Mouse (Mus musculus) retina, adult 2 months (tissue): ENCODE data around the gene Fgfr2.

Experiments used
- DNase-seq: peaks from one replicate; pipeline ENCODE4 v3.0.0-alpha.2; 2012; ENCODE audit warnings: low read depth, low spot score

The Fgfr2 gene

DNA sequence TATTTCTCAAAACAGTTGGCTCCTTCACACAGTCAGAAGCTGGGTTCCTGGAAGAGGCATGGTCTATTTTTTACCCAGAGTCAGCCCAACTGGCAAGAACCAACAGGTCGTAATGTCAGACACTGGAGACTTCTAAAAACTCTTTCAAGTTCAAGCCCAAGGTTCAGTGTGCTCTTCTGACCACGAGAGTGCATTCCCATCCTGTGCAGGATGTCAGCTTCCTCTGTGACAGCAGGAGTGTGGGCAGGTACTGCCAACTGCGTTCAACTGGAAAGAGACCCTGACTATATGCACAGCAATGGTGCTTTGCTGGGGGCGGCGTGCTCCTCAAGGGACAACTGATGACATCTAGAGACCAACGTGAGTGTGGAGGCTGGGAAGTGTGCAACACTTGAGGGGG is 1034.5 kb downstream of the Fgfr2 start:
- DNase-seq: no peak

DNA sequence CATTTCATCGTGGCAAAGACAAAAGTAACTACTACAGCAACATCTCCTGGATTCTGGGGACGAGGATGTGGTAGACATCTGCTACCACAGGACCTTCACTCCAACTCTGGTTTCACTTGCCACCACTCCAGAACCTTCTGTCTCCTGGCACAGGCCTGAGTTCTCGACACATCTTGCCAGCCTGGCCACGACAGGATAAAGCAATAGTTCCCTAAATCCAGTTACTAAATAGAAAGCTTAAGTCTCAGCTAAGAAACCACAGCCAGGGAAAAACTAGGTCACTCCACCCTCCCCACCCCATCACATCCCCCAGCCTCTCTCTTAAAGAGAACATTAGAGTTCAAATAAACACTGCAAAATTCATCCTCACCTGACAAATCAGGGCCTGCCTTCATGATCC is 1035.0 kb downstream of the Fgfr2 start:
- no peak for DNase-seq

DNA sequence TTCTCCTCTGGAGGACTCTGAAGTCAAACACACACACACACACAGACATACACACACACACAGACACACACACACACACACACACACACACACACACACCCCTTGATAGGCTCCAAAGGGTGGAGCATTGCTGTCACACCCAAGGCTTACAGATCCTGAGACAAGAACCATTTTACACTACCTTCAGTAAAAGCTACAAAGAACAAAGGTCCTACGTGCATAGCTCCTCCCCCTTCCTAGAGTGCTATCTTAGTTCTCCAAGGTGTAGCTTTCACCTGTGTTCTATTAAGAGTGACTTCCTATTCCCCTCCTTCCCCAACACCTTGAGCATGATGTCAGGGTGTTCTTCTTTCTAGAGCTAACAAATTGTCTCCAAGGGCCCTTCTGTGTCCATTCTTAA is 1047.3 kb downstream of the Fgfr2 start:
- DNase-seq: no peak

DNA sequence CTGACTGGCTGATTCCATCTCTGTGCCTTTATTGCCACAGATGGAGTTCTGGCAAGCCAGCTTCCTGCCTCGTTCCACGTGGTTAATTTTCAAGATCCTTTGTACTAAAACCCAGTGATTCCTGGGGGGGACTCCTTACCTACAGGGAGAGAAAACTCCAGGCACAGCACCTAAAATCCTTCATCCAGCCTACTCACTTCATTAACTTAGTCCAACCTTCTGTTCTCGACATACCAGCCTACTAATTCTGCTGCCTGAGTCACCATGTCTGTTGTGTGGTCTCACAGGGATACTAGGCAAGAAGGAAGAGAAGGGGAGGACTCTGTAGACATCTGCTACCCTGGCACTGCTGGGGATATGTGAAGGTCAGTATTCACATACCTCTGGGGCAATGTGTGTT is 1048.6 kb downstream of the Fgfr2 start:
- DNase-seq: no peak

DNA sequence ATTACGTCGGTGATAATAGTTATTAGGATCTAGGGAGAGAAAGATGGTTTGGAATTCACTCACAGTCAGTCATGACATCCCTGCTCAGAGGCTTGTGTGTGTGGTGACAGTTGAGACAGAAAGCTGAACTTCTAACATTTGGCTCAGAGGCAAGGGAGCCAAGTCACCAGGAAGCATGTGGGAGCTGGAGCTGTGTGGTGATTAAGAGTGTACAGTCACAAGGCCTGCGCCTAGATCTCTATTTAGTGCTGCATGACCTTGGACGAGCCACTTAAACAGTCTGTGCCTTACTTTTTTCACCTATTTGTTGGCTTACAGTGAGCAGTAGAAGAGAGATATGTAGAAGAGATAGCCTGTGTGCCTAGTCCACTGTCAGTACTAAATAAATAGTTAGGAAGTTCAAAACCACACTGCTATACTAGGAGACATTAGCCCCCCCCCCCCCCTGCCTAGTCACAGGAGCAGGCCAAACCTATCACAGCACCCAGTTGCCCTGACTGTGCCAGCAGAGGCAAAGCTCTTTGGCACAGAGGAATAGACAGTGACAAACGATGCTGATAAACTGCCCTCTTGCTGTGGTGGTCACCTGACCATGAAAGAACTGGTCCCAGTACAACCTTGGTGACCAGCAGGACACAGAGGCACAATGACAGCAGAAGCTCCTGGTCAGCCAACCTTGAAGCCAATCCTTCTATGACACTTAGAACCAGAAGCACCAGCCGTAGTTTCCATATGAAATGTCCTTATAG is 1052.1 kb downstream of the Fgfr2 start:
- DNase-seq: no peak

DNA sequence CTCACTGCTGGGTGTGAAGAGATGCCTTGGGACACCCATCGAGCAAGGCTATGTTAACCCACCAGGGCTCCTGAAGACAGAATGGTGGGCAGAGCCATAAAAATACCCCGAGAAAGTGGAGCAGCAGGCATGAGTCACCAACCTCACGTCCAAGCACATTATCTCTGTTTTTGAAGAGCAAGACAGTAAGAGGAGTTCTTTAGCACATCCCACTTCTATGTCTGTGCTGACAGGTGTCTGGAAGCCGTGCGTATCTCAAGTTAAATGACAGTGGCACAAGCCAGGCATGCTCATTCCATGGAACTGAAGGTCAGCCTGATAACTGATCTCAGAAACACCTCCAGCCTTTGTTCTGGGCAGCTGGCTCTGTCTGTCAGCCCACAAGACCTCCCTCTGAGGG is 1055.2 kb downstream of the Fgfr2 start:
- no peak for DNase-seq

DNA sequence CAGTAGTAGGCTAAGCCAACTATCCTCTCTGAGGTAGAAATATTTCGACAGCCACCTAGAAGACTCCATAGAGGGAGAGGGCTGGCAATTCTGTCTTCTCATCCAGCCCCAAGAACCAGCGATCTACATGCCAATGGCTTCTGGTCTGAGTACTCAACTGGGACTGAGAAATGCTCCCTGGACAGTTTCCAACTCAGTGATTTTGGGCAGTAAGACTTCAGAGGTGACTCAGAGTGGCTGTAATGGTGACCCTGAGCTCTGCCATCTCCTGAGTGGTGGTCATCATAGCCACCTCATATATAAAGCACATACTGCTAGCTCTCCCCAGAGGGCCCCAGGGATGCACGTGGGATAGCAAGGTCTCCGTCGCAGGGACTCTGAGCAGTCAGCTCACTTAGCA is 1055.6 kb downstream of the Fgfr2 start:
- DNase-seq: no peak

DNA sequence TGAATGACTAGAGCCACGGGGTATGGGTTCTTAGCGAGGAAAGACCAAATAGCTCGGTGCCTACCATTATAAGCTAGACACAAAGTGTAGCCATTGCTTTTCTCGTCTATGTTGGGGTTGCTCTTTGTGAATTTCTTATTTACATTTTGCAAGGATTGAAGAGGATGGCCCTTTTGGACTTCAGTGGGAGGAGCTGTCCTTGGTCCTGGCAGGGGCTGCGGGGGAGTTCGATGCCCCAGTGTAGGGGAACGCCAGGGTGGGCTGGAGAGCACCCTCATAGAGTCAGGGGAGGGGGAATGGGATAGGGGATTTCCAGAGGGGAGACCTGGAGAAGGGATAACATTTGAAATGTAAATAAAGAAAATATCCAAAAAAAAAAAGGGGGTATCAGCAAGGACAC is 1063.0 kb downstream of the Fgfr2 start:
- no peak for DNase-seq

DNA sequence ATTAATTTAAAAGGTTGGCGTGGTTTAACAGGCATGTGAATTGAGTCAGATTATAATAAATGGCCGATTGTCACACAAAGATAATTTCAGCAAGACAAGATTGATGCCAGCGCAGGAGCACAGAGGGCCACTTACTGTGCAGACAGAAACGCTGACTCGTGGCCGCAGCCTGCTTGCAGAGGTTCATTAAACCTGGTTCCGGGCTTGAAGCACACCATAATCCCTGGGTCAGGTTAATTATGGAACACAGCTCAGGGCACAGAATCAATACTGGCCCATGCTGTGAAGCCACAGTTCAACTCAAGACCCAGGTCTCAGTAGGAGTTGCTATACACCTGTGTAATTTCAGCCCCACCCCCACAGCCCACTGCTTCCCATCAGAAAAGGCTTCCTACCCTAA is 1066.6 kb downstream of the Fgfr2 start:
- no peak for DNase-seq

DNA sequence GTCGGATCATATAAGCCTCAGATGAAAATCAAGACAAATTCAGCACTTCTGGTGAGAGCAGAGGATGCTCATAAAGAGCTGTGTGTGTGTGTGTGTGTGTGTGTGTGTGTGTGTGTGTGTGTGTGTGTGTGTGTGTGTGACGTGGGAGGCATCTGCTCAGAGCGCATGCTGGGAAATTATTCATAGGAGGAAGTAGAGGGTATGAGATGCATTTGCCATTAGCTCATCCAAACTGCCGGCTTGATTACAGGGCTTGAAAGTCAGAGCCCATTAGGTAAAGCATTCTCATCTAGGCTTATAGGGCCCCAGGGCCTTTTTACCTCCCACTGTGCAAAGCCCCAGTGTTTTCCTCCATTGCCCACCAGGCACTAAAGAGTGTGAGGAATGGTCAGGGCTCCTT is 1076.5 kb downstream of the Fgfr2 start:
- DNase-seq: no peak

DNA sequence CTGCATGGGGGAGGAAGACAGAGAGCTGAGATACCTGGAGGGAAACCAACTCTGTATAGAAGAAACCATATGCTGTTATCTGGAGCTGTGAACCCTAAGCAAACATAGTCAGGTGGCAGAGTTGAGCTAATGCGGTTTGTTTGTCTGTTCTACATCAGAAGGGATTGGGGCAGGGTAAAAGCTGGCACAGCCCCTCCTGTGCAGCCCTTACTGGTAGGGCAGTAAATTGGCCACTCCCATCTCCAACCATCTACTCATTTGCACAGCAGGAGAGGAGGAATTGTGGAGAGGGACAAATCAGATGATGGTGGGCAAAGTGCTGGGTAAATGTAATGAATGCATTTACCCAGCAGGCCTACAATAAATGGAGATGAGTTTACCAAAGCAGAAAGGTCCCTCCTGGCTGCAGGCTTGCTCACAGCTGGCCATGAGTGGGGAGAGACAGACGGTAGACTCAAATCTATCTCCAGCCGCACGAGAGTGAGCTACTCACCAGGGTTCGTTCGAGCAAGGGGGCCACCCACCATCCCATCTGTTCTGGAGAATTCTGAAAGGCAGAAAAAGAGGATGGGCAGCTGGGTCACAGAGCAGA is 1091.1 kb downstream of the Fgfr2 start:
- no peak for DNase-seq

DNA sequence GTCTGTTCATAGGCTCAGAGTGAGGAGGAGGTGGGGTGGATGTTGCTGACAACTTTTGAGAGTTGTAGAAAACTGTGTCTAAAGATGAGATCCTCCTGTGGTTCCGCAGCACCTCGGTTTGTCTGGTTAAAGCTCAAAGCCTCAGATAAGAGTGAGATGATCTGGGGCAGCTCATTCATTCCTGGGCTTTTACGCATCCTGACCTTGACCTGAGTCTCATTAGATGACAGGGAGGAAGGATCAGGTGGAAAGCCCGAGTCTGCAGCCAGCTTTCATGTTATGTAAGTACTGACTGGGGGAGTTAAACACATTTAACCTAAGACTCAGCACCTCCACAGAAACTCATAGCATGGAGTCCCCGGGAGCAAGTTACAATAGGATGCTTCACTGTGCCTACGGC is 1096.5 kb downstream of the Fgfr2 start:
- no peak for DNase-seq

DNA sequence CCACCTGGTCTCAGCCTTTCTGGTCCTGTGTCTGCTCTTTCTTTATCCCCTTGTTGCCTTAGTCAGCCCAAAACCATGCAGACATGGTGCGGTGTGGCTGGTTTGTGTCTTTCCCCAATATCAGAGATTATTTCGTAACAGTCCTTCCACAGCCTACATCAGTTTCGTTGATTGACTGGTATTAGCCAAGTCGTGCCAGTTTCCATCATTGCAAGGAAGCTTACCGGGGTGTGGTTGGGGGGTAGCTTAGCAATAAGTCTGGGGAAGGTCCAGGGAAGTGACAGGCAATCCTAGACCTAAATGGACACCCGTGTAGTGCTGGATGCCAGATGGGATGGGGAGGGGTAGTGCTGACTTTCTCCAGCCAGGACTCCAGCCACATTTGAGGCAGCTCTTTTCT is 1097.6 kb downstream of the Fgfr2 start:
- no peak for DNase-seq

DNA sequence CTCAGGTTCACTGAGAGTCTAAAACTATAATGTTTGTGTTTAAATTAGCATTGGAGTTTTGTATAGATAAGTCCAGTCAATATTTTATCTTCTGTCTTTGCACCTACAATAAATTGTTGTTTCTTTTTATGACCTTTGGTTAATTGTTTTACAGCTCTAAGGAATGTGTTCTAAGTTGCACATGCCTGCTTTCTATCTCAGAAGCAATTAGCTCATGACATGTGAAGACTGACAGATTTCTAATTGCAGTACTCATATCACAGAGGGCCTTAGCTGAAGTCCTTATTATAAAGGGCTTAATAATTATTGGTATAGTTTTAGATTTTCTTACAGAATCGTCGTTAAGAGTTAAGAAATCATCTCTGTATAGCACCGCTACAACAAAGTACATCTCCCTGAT is 1107.2 kb downstream of the Fgfr2 start:
- DNase-seq: no peak

DNA sequence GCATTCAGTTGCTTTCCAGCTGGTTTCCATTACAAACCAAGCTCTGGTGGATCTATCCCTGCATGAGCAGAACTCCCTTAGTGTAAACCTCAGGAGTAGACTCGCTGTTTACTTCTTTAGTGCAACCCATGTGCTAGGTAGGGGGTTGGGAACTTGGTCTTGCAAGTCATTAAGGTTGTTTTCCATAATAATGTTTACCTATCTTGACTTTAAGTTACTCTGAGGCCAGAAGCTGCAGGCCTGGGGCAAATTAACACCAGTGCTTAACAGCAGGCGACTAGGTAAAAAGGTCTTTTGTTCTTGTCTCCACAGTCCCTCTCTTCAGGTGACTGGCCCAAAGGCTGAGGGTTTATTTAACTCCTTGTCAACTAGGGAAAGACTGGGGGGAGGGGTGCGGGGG is 1108.0 kb downstream of the Fgfr2 start:
- no peak for DNase-seq

DNA sequence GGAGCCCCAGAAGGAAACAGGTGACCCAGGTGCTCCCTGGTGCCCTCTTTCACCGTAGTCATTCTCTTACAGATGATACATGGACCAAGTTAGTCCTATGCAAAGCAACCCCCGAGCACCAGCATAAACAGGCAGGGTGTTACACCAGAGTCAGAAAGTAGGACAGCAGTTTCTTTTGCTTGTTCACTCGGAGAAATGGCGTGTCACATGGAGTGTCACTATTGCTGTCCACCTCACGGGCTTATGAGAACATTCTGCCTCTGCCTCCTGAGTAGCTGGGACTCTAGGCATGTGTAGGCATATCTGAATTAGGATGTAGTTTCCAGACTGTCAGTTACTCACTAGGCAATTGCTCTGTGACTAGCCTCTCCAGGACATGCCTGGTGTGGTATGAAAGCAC is 1109.2 kb downstream of the Fgfr2 start:
- no peak for DNase-seq

DNA sequence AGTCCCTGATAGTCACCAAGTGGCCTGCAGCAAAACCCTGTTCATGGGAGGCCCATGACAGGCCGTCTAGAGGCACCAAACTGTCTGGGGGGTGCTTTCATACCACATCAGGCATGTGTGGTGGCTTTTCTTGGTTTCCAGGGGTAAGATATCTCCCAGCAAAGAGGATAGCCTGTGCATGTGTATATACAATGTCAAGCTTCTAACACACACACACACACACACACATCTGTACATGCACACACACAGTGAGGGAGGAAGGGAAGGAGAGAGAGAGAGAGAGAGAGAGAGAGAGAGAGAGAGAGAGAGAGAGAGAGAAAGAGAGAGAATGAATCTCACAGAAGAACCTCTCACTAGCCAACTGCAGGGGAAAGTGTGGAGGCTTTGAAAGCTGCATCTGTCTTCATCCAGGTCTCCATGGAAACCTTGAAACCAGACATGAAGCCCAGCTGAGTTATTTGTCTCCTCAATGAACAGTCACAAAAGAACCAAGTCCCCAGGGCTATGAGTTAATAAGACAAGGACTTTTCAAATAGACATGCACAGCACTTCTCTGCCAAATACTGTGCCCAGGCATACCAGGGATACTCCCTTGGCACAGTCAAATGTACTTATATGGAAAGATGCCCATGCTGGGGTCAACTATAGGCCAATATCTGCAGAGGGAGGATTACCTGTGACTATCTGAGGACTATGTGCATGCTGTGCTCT is 1110.0 kb downstream of the Fgfr2 start:
- DNase-seq: no peak

DNA sequence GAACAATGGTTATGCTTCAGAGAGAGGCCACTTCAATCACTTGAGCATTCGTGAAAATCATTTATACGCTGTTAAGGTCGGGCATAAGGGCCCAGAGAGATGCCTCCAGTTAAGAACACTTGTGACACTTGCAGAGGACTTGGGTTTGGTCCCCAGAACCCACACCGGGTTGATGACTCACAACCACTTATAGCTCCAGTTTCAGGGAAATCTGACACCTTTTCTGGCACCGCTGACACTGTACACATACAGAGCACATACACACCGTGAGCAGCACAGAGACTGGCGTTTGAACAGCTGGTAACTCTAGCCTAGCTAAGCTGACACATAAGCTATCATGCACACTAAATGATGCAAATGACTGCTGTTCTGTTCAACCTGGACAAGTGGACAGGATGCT is 1114.1 kb downstream of the Fgfr2 start:
- DNase-seq: no peak

DNA sequence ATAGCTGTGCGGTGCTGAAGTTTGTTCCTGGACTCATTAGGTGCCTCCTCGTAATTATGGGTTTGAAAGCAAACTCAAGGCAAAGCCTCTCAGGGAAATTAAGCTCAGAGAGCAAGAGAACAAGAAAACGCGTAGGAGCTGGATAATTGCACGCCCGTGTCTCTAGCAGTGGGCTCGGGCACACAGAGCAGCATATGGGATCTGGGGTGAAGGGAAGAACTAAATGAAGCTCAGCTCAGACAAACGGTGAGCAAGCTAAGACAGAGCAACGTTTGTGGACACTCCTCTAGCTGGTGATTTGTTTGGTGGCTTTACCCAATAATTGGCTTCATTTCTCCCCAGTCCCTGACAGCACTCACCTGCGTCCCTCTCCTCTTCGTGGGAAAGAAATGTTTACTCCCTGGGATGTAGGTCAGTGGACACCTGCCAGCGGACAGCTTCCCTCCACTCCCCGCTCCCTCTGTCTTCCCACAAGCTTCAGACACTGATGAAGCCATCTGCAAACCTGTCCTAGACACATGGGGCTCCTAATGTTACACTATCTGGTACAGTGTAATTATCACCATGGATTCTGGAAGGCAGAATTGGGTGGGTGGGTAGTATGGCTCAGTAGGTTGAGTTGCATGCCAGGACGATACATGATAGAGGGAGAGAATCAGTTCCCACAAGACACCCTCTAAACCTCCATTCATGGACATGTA is 1117.0 kb downstream of the Fgfr2 start:
- DNase-seq: no peak

DNA sequence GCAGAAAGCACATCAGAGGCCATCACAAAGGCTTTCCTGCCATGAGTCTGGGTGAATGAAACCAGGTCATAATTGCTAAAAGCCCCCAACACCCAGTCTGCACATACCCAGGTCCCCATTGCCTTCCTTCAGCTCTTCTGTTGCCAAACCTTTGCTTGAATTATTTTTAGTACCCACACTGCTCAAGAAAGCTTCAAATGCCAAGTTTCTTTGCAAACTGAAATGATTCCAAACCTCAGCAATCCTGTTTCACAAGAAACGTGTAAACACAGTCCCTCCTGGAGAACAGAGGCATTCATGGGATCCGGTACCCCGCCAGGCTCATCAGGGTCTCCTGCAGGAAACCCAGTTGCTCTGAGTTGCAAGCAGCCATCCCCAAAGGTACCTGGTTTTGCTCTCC is 1130.3 kb downstream of the Fgfr2 start:
- DNase-seq: no peak

DNA sequence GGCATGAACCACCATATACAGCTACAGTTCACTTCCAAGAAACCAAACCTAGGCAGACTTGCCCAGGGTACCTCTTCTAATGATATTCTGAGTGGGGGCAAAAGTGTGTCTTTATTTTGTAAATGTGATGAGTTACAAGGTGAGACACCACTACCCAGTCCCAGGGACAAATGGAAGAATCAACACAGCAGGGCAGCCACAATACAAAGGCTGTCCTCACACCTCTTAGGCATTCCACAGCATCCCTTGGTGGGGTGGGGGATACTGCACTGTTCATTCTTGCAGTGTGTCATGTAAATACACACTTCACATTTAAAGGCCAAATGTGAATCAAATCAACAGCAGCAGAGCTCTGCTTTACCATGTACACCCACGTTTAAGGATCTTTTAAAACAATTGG is 1130.9 kb downstream of the Fgfr2 start:
- no peak for DNase-seq

DNA sequence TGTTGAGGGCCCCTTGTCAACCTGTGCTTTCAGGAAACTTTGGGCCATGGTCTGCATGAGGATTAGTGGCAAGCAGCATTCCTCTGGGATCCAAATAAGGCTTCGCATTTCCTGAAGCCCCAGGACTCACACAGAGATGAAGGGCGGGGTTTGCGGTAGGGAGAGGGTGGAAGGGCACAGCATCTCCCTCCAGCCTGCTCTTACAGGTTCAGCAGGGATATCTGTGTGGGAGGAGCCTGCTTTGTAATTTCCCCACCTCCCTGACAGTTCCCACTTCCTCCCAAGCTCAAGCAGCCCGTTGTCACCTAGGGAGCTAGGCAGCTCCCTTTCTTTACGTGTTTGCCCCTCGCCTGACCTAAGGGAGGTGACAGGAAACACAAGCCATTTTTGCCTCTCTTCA is 1134.1 kb downstream of the Fgfr2 start:
- DNase-seq: no peak

DNA sequence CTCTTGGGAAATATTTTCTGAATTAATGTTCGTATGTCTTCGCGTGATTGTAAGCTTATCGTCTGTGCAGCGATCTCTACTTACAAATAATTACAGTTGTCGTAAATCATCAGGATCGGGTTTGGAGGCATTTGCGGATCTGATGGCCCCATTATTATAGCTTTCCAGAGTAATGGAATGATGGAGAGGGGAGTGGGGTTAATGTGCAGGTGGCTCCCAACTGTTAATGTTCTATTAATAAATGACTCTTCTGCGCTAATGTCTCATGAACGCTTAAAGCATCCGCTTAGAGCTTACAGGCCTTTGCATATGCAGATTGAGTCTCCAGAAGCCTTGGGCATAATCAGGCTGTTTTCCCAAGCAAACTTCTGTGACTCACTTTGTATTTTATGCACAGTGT is 1144.5 kb downstream of the Fgfr2 start:
- no peak for DNase-seq
